Mouse (Mus musculus): ENCODE measurements around the gene Cldn7. TPM values are rescaled to one million over a fixed set of nuclear protein-coding genes. Genes with fewer than 3 reads are reported as not detected.

Cldn7 gene
- polyA plus RNA-seq, 1 experiment from 2014 or later: 4.4 TPM

- H3K36me3 ChIP-seq (replicated peaks; ENCODE audit: insufficient read depth, low read length): no peaks in the 10 kb centered on the region
- no peak overlapping the region; the same call in 1 of the 2 replicates for H3K9ac ChIP-seq (replicated peaks)
- 0 out of 2 replicates have a peak overlapping the region, but pooled peaks have one; percentile 5 for H3K4me2 ChIP-seq (ENCODE audit: low read depth, low read length)
- peaks cover 21% of the 10 kb centered on the region for H3K4me1 ChIP-seq (ENCODE audit: insufficient read depth)
- DNase-seq (no peak), ATAC-seq (no peak)
- no peak overlapping the region for H3K4me3 ChIP-seq (ENCODE audit: low read depth, low read length)
- peak overlapping the region; percentile 68 for H3K27ac ChIP-seq (ENCODE audit: low read depth)
- peaks cover 26% of the 10 kb centered on the region for H3K27me3 ChIP-seq (ENCODE audit: insufficient read depth, low read length)
- whole genome bisulfite sequencing (ENCODE audit: insufficient replicate concordance): 39% methylated on average over 8 of the region's 8 CpGs
- H3K9me3 ChIP-seq (ENCODE audit: low read length): no peaks in the 10 kb centered on the region
- TF ChIP-seq CTCF (IDR thresholded peaks at IDR 0.05; ENCODE audit: low read depth) (no peak), EP300 (IDR thresholded peaks at IDR 0.05; ENCODE audit: low read depth) (no peak)
Observed at GRCm38 (mm10) chr11:69931769-69932168, 32.8 kb upstream of the Cldn7 start.

GRCm38 (mm10) chr11:69932254-69932653, 32.3 kb upstream of the Cldn7 start:
- ATAC-seq: no peak
- TF ChIP-seq CTCF (IDR thresholded peaks at IDR 0.05; ENCODE audit: low read depth): peak; percentile 51
- no peak for TF ChIP-seq EP300 (IDR thresholded peaks at IDR 0.05; ENCODE audit: low read depth)
- H3K27ac ChIP-seq (ENCODE audit: low read depth): peak overlapping the region; percentile 68; the same call in 1 of the 2 replicates
- DNase-seq: peak; percentile 17
- WGBS (ENCODE audit: insufficient replicate concordance): 37% methylated on average over 3 of the region's 3 CpGs
- H3K4me3 ChIP-seq (ENCODE audit: low read depth, low read length): no peak overlapping the region
- no peaks in the 10 kb centered on the region for H3K36me3 ChIP-seq (replicated peaks; ENCODE audit: insufficient read depth, low read length)
- H3K9ac ChIP-seq (replicated peaks): no peak overlapping the region
- H3K4me1 ChIP-seq (ENCODE audit: insufficient read depth): peaks cover 21% of the 10 kb centered on the region
- H3K4me2 ChIP-seq (ENCODE audit: low read depth, low read length): no peak overlapping the region
- H3K27me3 ChIP-seq (ENCODE audit: insufficient read depth, low read length): peaks cover 31% of the 10 kb centered on the region
- H3K9me3 ChIP-seq (ENCODE audit: low read length): no peaks in the 10 kb centered on the region

- no peak for ATAC-seq
- Histone ChIP-seq H3K27ac (ENCODE audit: low read depth) (no peak overlapping the region), H3K9me3 (ENCODE audit: low read length) (no peaks in the 10 kb centered on the region), H3K9ac (replicated peaks) (no peak overlapping the region), H3K4me3 (ENCODE audit: low read depth, low read length) (no peak overlapping the region), H3K27me3 (ENCODE audit: insufficient read depth, low read length) (peaks cover 39% of the 10 kb centered on the region), H3K36me3 (replicated peaks; ENCODE audit: insufficient read depth, low read length) (no peaks in the 10 kb centered on the region), H3K4me2 (ENCODE audit: low read depth, low read length) (no peak overlapping the region), H3K4me1 (ENCODE audit: insufficient read depth) (peaks cover 21% of the 10 kb centered on the region)
- TF ChIP-seq EP300 (IDR thresholded peaks at IDR 0.05; ENCODE audit: low read depth): no peak
- TF ChIP-seq CTCF (IDR thresholded peaks at IDR 0.05; ENCODE audit: low read depth): no peak
- WGBS (ENCODE audit: insufficient replicate concordance): 60% methylated on average over 4 of the region's 4 CpGs
- no peak for DNase-seq
Observed at GRCm38 (mm10) chr11:69933066-69933465, 31.5 kb upstream of the Cldn7 start.

- H3K9me3 ChIP-seq (ENCODE audit: low read length): no peaks in the 10 kb centered on the region
- peaks cover 21% of the 10 kb centered on the region for H3K4me1 ChIP-seq (ENCODE audit: insufficient read depth)
- TF ChIP-seq EP300 (IDR thresholded peaks at IDR 0.05; ENCODE audit: low read depth) (no peak), CTCF (IDR thresholded peaks at IDR 0.05; ENCODE audit: low read depth) (peak; percentile 97)
- no peak overlapping the region for H3K27ac ChIP-seq (ENCODE audit: low read depth)
- ATAC-seq (peak; percentile 71), DNase-seq (peak; percentile 96)
- H3K9ac ChIP-seq (replicated peaks): no peak overlapping the region; the same call in 1 of the 2 replicates
- peaks cover 50% of the 10 kb centered on the region for H3K27me3 ChIP-seq (ENCODE audit: insufficient read depth, low read length)
- H3K4me3 ChIP-seq (ENCODE audit: low read depth, low read length): peak overlapping the region; percentile 19; the same call in 1 of the 2 replicates
- H3K4me2 ChIP-seq (ENCODE audit: low read depth, low read length): peak overlapping the region; percentile 62
- WGBS (ENCODE audit: insufficient replicate concordance): 2% methylated on average over 18 of the region's 18 CpGs
- no peaks in the 10 kb centered on the region for H3K36me3 ChIP-seq (replicated peaks; ENCODE audit: insufficient read depth, low read length)
Observed at GRCm38 (mm10) chr11:69934169-69934568, 30.4 kb upstream of the Cldn7 start.

- no peak for DNase-seq
- no peaks in the 10 kb centered on the region for H3K36me3 ChIP-seq (replicated peaks; ENCODE audit: insufficient read depth, low read length)
- 16% methylated on average over 6 of the region's 6 CpGs for WGBS (ENCODE audit: insufficient replicate concordance)
- H3K4me2 ChIP-seq (ENCODE audit: low read depth, low read length): peak overlapping the region; percentile 62
- peaks cover 21% of the 10 kb centered on the region for H3K4me1 ChIP-seq (ENCODE audit: insufficient read depth)
- H3K27ac ChIP-seq (ENCODE audit: low read depth): no peak overlapping the region
- H3K9ac ChIP-seq (replicated peaks): no peak overlapping the region; the same call in 1 of the 2 replicates
- TF ChIP-seq EP300 (IDR thresholded peaks at IDR 0.05; ENCODE audit: low read depth) (no peak), CTCF (IDR thresholded peaks at IDR 0.05; ENCODE audit: low read depth) (no peak)
- no peaks in the 10 kb centered on the region for H3K9me3 ChIP-seq (ENCODE audit: low read length)
- no peak for ATAC-seq
- H3K27me3 ChIP-seq (ENCODE audit: insufficient read depth, low read length): peaks cover 52% of the 10 kb centered on the region
- peak overlapping the region; percentile 50; the same call in 1 of the 2 replicates for H3K4me3 ChIP-seq (ENCODE audit: low read depth, low read length)
Observed at GRCm38 (mm10) chr11:69934681-69935080, 29.9 kb upstream of the Cldn7 start.

- TF ChIP-seq EP300 (IDR thresholded peaks at IDR 0.05; ENCODE audit: low read depth) (no peak), CTCF (IDR thresholded peaks at IDR 0.05; ENCODE audit: low read depth) (0 out of 2 replicates have a peak, but pooled peaks have one; percentile 19)
- H3K36me3 ChIP-seq (replicated peaks; ENCODE audit: insufficient read depth, low read length): no peaks in the 10 kb centered on the region
- H3K4me1 ChIP-seq (ENCODE audit: insufficient read depth): peaks cover 21% of the 10 kb centered on the region
- 0 out of 2 replicates have a peak within 1 kb of the TSS, but pooled peaks have one; percentile 8 for H3K9ac ChIP-seq (replicated peaks)
- peak within 1 kb of the TSS; percentile 87 for H3K4me2 ChIP-seq (ENCODE audit: low read depth, low read length)
- peak; percentile 87 for DNase-seq
- H3K9me3 ChIP-seq (ENCODE audit: low read length): no peaks in the 10 kb centered on the region
- peak within 1 kb of the TSS; percentile 50 for H3K4me3 ChIP-seq (ENCODE audit: low read depth, low read length)
- peak; percentile 63 for ATAC-seq
- WGBS (ENCODE audit: insufficient replicate concordance): 2% methylated on average over 43 of the region's 62 CpGs
- H3K27ac ChIP-seq (ENCODE audit: low read depth): no peak within 1 kb of the TSS
- peaks cover 52% of the 10 kb centered on the region for H3K27me3 ChIP-seq (ENCODE audit: insufficient read depth, low read length)
Observed at GRCm38 (mm10) chr11:69935137-69935879, 29.3 kb upstream of the Cldn7 start, which contains the start of gene Ybx2. Gene Ybx2 (plus strand): TSS chr11:69935796.

Data from liver, postnatal 0 days (tissue).